ENCODE assay signal across 8 mouse cellular contexts in the genomic region with DNA sequence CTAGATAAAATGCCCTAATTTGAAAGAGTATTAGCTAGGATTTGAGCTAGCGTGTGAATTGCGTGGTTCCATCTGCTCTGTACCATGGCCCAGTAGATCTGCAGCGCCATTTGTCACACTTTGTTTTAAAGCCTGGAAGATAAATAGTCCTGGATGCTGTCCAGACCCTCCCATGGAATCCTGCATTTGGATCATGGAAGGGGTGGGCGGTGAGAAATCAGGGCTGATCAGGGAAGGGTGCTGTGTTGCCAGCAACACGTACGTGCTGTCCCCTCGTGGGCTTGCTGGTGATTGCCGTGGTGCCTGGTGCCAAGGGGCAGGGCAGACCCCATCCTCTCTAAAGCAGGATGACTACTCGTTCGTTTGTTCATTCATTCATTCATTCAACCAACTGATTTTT. TPM values are rescaled to one million over a fixed set of nuclear protein-coding genes. Genes with fewer than 3 reads are reported as not detected.
A peak's percentile ranks its signal among the peaks of the same experiment; 100 is the strongest.
DNase-seq lines count a peak whose midpoint lies in the region; ATAC-seq lines count a peak whose summit lies in the region.

No protein-coding gene starts in this region.

- intact Hi-C loops in left cerebral cortex, postnatal 14 days (cut with DNase I): loop anchor here (5.0 to 10.0 kb wide), 2 partner anchors 33 to 101 kb away; no protein-coding TSS in a partner anchor

- H3K4me1 ChIP-seq in forebrain, embryonic 13.5 days: peaks cover 45% of the 10 kb centered on the region
- H3K4me1 ChIP-seq in forebrain, embryonic 12.5 days: peaks cover 23% of the 10 kb centered on the region

- no peaks in the 10 kb centered on the region for H3K36me3 ChIP-seq in forebrain, embryonic 13.5 days (ENCODE audit: poor library complexity, severe bottlenecking)
- no peaks in the 10 kb centered on the region for H3K36me3 ChIP-seq in forebrain, embryonic 12.5 days (replicated peaks)

- H3K4me2 ChIP-seq in forebrain, embryonic 13.5 days: no peak overlapping the region
- H3K4me2 ChIP-seq in forebrain, embryonic 12.5 days: no peak overlapping the region

- H3K9me3 ChIP-seq in forebrain, embryonic 13.5 days (replicated peaks): no peaks in the 10 kb centered on the region
- H3K9me3 ChIP-seq in forebrain, embryonic 12.5 days: no peaks in the 10 kb centered on the region

- no peak overlapping the region for H3K4me3 ChIP-seq in forebrain, embryonic 13.5 days
- no peak overlapping the region for H3K4me3 ChIP-seq in forebrain, embryonic 12.5 days (replicated peaks)

- H3K9ac ChIP-seq in forebrain, embryonic 13.5 days: no peak overlapping the region
- no peak overlapping the region for H3K9ac ChIP-seq in forebrain, embryonic 12.5 days

- WGBS in forebrain, embryonic 13.5 days: 75% methylated on average over 10 of the region's 10 CpGs
- WGBS in forebrain, embryonic 12.5 days: 82% methylated on average over 10 of the region's 10 CpGs

- H3K27ac ChIP-seq in forebrain, embryonic 13.5 days: peak overlapping the region; percentile 48
- no peak overlapping the region for H3K27ac ChIP-seq in forebrain, embryonic 12.5 days

- ATAC-seq in forebrain, embryonic 13.5 days: peak; percentile 66
- no peak for ATAC-seq in forebrain, embryonic 12.5 days (ENCODE audit: low FRiP score)

- peak; percentile 90 for DNase-seq in brain, adult 2 months (ENCODE audit: low read depth, low spot score)
- DNase-seq in heart, postnatal 4 days: peak; percentile 55
- DNase-seq in left cerebral cortex, postnatal 14 days (ENCODE audit: low spot score in 2 of 2): peak; percentile 76 to 89
- DNase-seq in right cerebral cortex, postnatal 14 days: peak; percentile 66
- DNase-seq in gastrocnemius, postnatal 25 days: no peak
- no peak for DNase-seq in T-cell, adult 2 months (ENCODE audit: low spot score)

- H3K27me3 ChIP-seq in forebrain, embryonic 13.5 days: no peaks in the 10 kb centered on the region
- no peaks in the 10 kb centered on the region for H3K27me3 ChIP-seq in forebrain, embryonic 12.5 days

RNA-seq across cellular contexts. Expression of gene Igsf3, which starts 28.6 kb away (rescaled TPM):
- polyA plus RNA-seq in forebrain, embryonic 13.5 days (2015; fragmentation: Nextera tagmentation; extraction: Ambion mirVana): 39.7 and 42.2 TPM in 2 replicates
- 27.8 and 29.0 TPM in 2 replicates for polyA plus RNA-seq in forebrain, embryonic 12.5 days (2016; fragmentation: Nextera tagmentation; extraction: Ambion mirVana)
- 10 to 100 TPM; 26.9 to 29.8 TPM for total RNA-seq in heart, postnatal 4 days (2021)
- total RNA-seq in left cerebral cortex, postnatal 14 days (2021): 10 to 100 TPM; 26.5 to 28.2 TPM
- total RNA-seq in gastrocnemius, postnatal 25 days (2021): 1 to 10 TPM; 3.6 to 4.1 TPM

Comparison
In these comparisons a context has a peak if more than half of its experiments do, and no peak if none do; other contexts are left out.
1. DNase-seq: peak in brain, adult 2 months (single experiment), heart, postnatal 4 days (single experiment), left cerebral cortex, postnatal 14 days (2 of 2) and right cerebral cortex, postnatal 14 days (single experiment); none in gastrocnemius, postnatal 25 days (single experiment) and T-cell, adult 2 months (single experiment).
2. RNA of gene Igsf3, which starts 28.6 kb away (total RNA-seq): 26.9 to 29.8 TPM in heart, postnatal 4 days and 26.5 to 28.2 TPM in left cerebral cortex, postnatal 14 days; 3.6 to 4.1 TPM in gastrocnemius, postnatal 25 days; every median in the first group is over 4 times any median in the second.